Mouse (Mus musculus) small intestine, adult 2 months (tissue): ENCODE data around the gene Ralgps2.

Source experiments
- CTCF ChIP-seq: fragments of 200-500 bp; IDR thresholded peaks from 2 replicates; pipeline ENCODE4 v1.5.1; 2012; ENCODE audit warnings: low read depth, mild to moderate bottlenecking, control low read depth, inconsistent platforms, low read length, moderate library complexity, mixed read lengths; ENCODE audit not compliant: insufficient replicate concordance, insufficient read length; ENCODE audit errors: extremely low read depth
- POLR2A ChIP-seq: fragments of 200-500 bp; IDR thresholded peaks from 2 replicates; pipeline ENCODE4 v1.6.1; 2012; ENCODE audit warnings: low read depth, mild to moderate bottlenecking, control low read depth, inconsistent platforms, low read length, moderate library complexity

GRCm38 (mm10) chr1:156986641-156987345 is 47.4 kb upstream of the Ralgps2 start:
- no peak for TF ChIP-seq POLR2A
- no peak for TF ChIP-seq CTCF
